Mouse (Mus musculus): ENCODE measurements around the gene Rln3. TPM values are rescaled to one million over a fixed set of nuclear protein-coding genes. Genes with fewer than 3 reads are reported as not detected.
"Not testable (repeated sequence)": the region's sequence is repeated elsewhere in the genome, so short reads cannot be mapped to it uniquely, and the experiment has no call there.

The Rln3 gene
- total RNA-seq, 2 experiments from 2014 or later, result not detected

GRCm38 (mm10) chr8:84010625-84011611 is 33.9 kb downstream of the Rln3 start:
- peak; percentile 89 for DNase-seq
- TF ChIP-seq CTCF (IDR thresholded peaks at IDR 0.05), result peak; percentile 87
- Histone ChIP-seq H3K4me3 (peak overlapping the region; percentile 82), H3K27ac (peak overlapping the region; percentile 76)
- intact Hi-C loops (cut with DNase I), result loop anchor here (5.0 kb wide), 2 partner anchors 34 to 56 kb away; partner anchors contain the start of genes Gm10643 and Rfx1

- intact Hi-C loops (cut with DNase I), result loop anchor here (5.0 kb wide), 2 partner anchors 33 to 57 kb away; partner anchors contain the start of genes Gm10643 and Rfx1
- peak; percentile 99 for TF ChIP-seq CTCF (IDR thresholded peaks at IDR 0.05)
- Histone ChIP-seq H3K27ac (no peak overlapping the region), H3K4me3 (peak overlapping the region; percentile 82)
- peak; percentile 91 for DNase-seq
Measured at GRCm38 (mm10) chr8:84009876-84010275, 34.9 kb downstream of the Rln3 start.

- TF ChIP-seq CTCF (IDR thresholded peaks at IDR 0.05), result peak; percentile 33
- H3K4me3 ChIP-seq, result no peak overlapping the region
- intact Hi-C loops (cut with DNase I), result no loop called here
- no peak for DNase-seq
- no peak overlapping the region for H3K27ac ChIP-seq
Measured at GRCm38 (mm10) chr8:84008362-84008761, 36.4 kb downstream of the Rln3 start.

- peak overlapping the region; percentile 96 for H3K27ac ChIP-seq
- intact Hi-C loops (cut with DNase I); DNase-seq: not testable (repeated sequence)
- H3K4me3 ChIP-seq, result peak overlapping the region; percentile 89
Measured at GRCm38 (mm10) chr8:84005502-84005901, 39.3 kb downstream of the Rln3 start.

GRCm38 (mm10) chr8:84004533-84005201 is 40.1 kb downstream of the Rln3 start:
- intact Hi-C loops (cut with DNase I), result no loop called here
- TF ChIP-seq CTCF (IDR thresholded peaks at IDR 0.05), result no peak
- Histone ChIP-seq H3K4me3 (peak overlapping the region; percentile 89), H3K27ac (peak overlapping the region; percentile 96)
- peak; percentile 97 for DNase-seq

- no peak for TF ChIP-seq CTCF (IDR thresholded peaks at IDR 0.05)
- intact Hi-C loops (cut with DNase I), result no loop called here
- Histone ChIP-seq H3K4me3 (peak overlapping the region; percentile 89), H3K27ac (peak overlapping the region; percentile 96)
- DNase-seq, result no peak
Measured at GRCm38 (mm10) chr8:84003612-84004246, 41.1 kb downstream of the Rln3 start.

- Histone ChIP-seq H3K27ac (no peak overlapping the region), H3K4me3 (no peak overlapping the region; the same call in 1 of the 2 replicates)
- intact Hi-C loops (cut with DNase I), result no loop called here
- no peak for TF ChIP-seq CTCF (IDR thresholded peaks at IDR 0.05)
- no peak for DNase-seq
Measured at GRCm38 (mm10) chr8:84002957-84003611, 41.7 kb downstream of the Rln3 start.

GRCm38 (mm10) chr8:84001281-84002000 is 43.4 kb downstream of the Rln3 start, which contains the start of gene 1700067K01Rik:
1700067K01Rik (plus strand) TSS chr8:84001502.
- DNase-seq, result no peak
- H3K4me3 ChIP-seq, result no peak within 1 kb of the TSS
- TF ChIP-seq CTCF (IDR thresholded peaks at IDR 0.05), result no peak
- intact Hi-C loops (cut with DNase I), result no loop called here
- H3K27ac ChIP-seq, result no peak within 1 kb of the TSS

- Histone ChIP-seq H3K27ac (no peak overlapping the region), H3K4me3 (no peak overlapping the region)
- TF ChIP-seq CTCF (IDR thresholded peaks at IDR 0.05), result no peak
- intact Hi-C loops (cut with DNase I), result no loop called here
- DNase-seq, result no peak
Measured at GRCm38 (mm10) chr8:83999825-84000224, 45.0 kb downstream of the Rln3 start.

GRCm38 (mm10) chr8:83999057-83999705 is 45.6 kb downstream of the Rln3 start:
- DNase-seq, result no peak
- peak overlapping the region; percentile 84 for H3K4me3 ChIP-seq
- H3K27ac ChIP-seq, result peak overlapping the region; percentile 88; the same call in 1 of the 2 replicates
- TF ChIP-seq CTCF (IDR thresholded peaks at IDR 0.05), result no peak
- intact Hi-C loops (cut with DNase I), result no loop called here
